Mouse (Mus musculus): ENCODE results near the gene Ifnar2. TPM values are rescaled to one million over a fixed set of nuclear protein-coding genes. Genes with fewer than 3 reads are reported as not detected.
A peak's percentile ranks its signal among the peaks of the same experiment; 100 is the strongest.

Gene Ifnar2
- total and polyA plus RNA-seq, 3 experiments, result 33.1 to 34.9 (median 34.5) TPM

DNA sequence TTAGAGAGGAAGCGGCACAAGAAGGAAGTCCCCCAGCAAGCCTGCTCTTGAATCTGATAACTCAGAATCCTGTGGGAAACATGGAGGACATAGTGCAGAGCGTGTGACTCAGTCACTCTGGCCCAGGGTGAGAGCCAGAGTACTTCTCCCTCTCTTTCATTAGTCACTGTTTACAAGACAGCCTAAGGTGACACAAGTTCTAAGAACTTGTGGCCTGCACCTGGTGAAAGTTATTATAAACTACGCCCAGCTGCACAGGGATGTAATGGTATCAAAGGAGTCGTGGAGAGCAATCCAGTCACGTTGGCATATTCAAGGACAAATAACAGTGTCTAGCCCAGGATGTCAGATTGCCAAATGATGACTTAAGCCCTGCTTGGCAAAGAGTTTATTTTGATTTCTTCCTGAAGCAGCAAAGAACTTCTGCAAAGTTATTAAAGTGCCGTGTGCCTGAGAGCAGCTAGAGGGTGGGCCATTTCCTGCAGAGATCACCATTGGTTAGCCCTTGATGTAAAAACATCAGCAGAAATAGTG lies 79.8 kb downstream of the Ifnar2 start:
- dilution Hi-C loops (cut with MboI; ENCODE audit: extremely low pct_ligation_motif_present, extremely low pct_unique_long_range_greater_than_20kb, low sequenced_read_pairs), result no loop called here
- DNase-seq (ENCODE audit: extremely low read depth), result no peak
- Histone ChIP-seq H3K9ac (ENCODE audit: insufficient read depth, low read depth) (0 out of 2 replicates have a peak overlapping the region, but pooled peaks have one; percentile 4), H3K36me3 (replicated peaks in 1 of 2; ENCODE audit: control insufficient read depth in 1 of 2, insufficient read depth in 1 of 2, low read length in 1 of 2) (peaks cover 0 to 2% of the 10 kb centered on the region in 2 experiments), H3K79me2 (replicated peaks; ENCODE audit: control insufficient read depth, extremely low read depth, insufficient read depth, poor library complexity, severe bottlenecking) (no peaks in the 10 kb centered on the region), H3K4me2 (ENCODE audit: insufficient read depth, low read depth, poor library complexity, severe bottlenecking) (peak overlapping the region; percentile 30), H3K27me3 (replicated peaks) (no peaks in the 10 kb centered on the region), H3K9me3 (replicated peaks; ENCODE audit: low read length) (peaks cover 3% of the 10 kb centered on the region), H3K4me3 (replicated peaks in 1 of 3; ENCODE audit: low read depth in 2 of 3, low read length in 2 of 3, poor library complexity in 1 of 3) (no peak overlapping the region), H3K4me1 (ENCODE audit: control insufficient read depth in 1 of 2, insufficient read depth in 2 of 2) (peaks cover 27 to 76% of the 10 kb centered on the region in 2 experiments), H3K27ac (ENCODE audit: insufficient read depth, low read depth) (peak overlapping the region; percentile 59)
- in situ Hi-C loops (cut with MboI; ENCODE audit: low pct_ligation_motif_present, low pct_unique_long_range_greater_than_20kb, low sequenced_read_pairs), result loop anchor here (5.0 kb wide), 1 partner anchor 80 kb away; the partner anchor contains the start of gene Ifnar2
- no peak for TF ChIP-seq MXI1 (IDR thresholded peaks at IDR 0.05; ENCODE audit: low read depth, low read length)
- TF ChIP-seq ZC3H11A (IDR thresholded peaks at IDR 0.05; ENCODE audit: low read depth, low read length), result no peak
- no peak for TF ChIP-seq ZMIZ1 (IDR thresholded peaks at IDR 0.05; ENCODE audit: low read depth, low read length)
- TF ChIP-seq EP300 (IDR thresholded peaks at IDR 0.05; ENCODE audit: low read length), result no peak
- TF ChIP-seq ETS1 (conservative IDR thresholded peaks at IDR 0.05; ENCODE audit: low read depth, low read length), result 0 out of 2 replicates have a peak, but pooled peaks have one; percentile 16
- no peak for TF ChIP-seq TBP (conservative IDR thresholded peaks at IDR 0.05; ENCODE audit: low read depth, low read length)

Other genes starting within 250 kb of the Ifnar2 start
- not detected in 2 replicates for gene Olig2, start 147.3 kb upstream of the Ifnar2 start, total RNA-seq (2012; rRNA removed)
- not detected in 2 replicates for gene Olig2, start 147.3 kb upstream of the Ifnar2 start, total RNA-seq (2014; rRNA removed)
- not detected in 2 replicates for gene Olig2, start 147.3 kb upstream of the Ifnar2 start, polyA plus RNA-seq (2012; ENCODE audit: insufficient read length, low read depth)
- not detected in 2 replicates for gene Olig1, start 103.0 kb upstream of the Ifnar2 start, total RNA-seq (2012; rRNA removed)
- not detected in 2 replicates for gene Olig1, start 103.0 kb upstream of the Ifnar2 start, total RNA-seq (2014; rRNA removed)
- gene Olig1, start 103.0 kb upstream of the Ifnar2 start, polyA plus RNA-seq (2012; ENCODE audit: insufficient read length, low read depth), result not detected in 2 replicates
- gene Gm21970, start 18.9 kb downstream of the Ifnar2 start, total RNA-seq (2012; rRNA removed), result not detected in 2 replicates
- not detected in 2 replicates for gene Gm21970, start 18.9 kb downstream of the Ifnar2 start, total RNA-seq (2014; rRNA removed)
- gene Gm21970, start 18.9 kb downstream of the Ifnar2 start, polyA plus RNA-seq (2012; ENCODE audit: insufficient read length, low read depth), result not detected in 2 replicates
- 27.5 and 32.1 TPM in 2 replicates for gene Il10rb, start 33.4 kb downstream of the Ifnar2 start, total RNA-seq (2012; rRNA removed)
- 34.8 and 36.1 TPM in 2 replicates for gene Il10rb, start 33.4 kb downstream of the Ifnar2 start, total RNA-seq (2014; rRNA removed)
- 35.6 and 37.9 TPM in 2 replicates for gene Il10rb, start 33.4 kb downstream of the Ifnar2 start, polyA plus RNA-seq (2012; ENCODE audit: insufficient read length, low read depth)
- gene Ifnar1, start 112.5 kb downstream of the Ifnar2 start, total RNA-seq (2012; rRNA removed), result 32.1 and 32.8 TPM in 2 replicates
- gene Ifnar1, start 112.5 kb downstream of the Ifnar2 start, total RNA-seq (2014; rRNA removed), result 34.9 and 40.3 TPM in 2 replicates
- 40.1 and 49.4 TPM in 2 replicates for gene Ifnar1, start 112.5 kb downstream of the Ifnar2 start, polyA plus RNA-seq (2012; ENCODE audit: insufficient read length, low read depth)
- gene Ifngr2, start 174.3 kb downstream of the Ifnar2 start, total RNA-seq (2012; rRNA removed), result 26.3 and 36.1 TPM in 2 replicates
- gene Ifngr2, start 174.3 kb downstream of the Ifnar2 start, total RNA-seq (2014; rRNA removed), result 29.6 and 32.1 TPM in 2 replicates
- gene Ifngr2, start 174.3 kb downstream of the Ifnar2 start, polyA plus RNA-seq (2012; ENCODE audit: insufficient read length, low read depth), result 38.8 and 39.2 TPM in 2 replicates
- gene Tmem50b, start 225.0 kb downstream of the Ifnar2 start, total RNA-seq (2012; rRNA removed), result 6.1 and 9.7 TPM in 2 replicates
- 12.7 and 14.5 TPM in 2 replicates for gene Tmem50b, start 225.0 kb downstream of the Ifnar2 start, total RNA-seq (2014; rRNA removed)
- gene Tmem50b, start 225.0 kb downstream of the Ifnar2 start, polyA plus RNA-seq (2012; ENCODE audit: insufficient read length, low read depth), result 15.9 TPM in 2 replicates
- 1.1 and 1.8 TPM in 2 replicates for gene Dnajc28, start 246.2 kb downstream of the Ifnar2 start, total RNA-seq (2012; rRNA removed)
- 0.97 and 1.2 TPM in 2 replicates for gene Dnajc28, start 246.2 kb downstream of the Ifnar2 start, total RNA-seq (2014; rRNA removed)
- gene Dnajc28, start 246.2 kb downstream of the Ifnar2 start, polyA plus RNA-seq (2012; ENCODE audit: insufficient read length, low read depth), result 0.47 and 0.55 TPM in 2 replicates